Mouse (Mus musculus): ENCODE results near the gene Akr1c13.
"Not testable (repeated sequence)": the region's sequence is repeated elsewhere in the genome, so short reads cannot be mapped to it uniquely, and the experiment has no call there.

Akr1c13 gene

GRCm38 (mm10) chr13:4190904-4191303, at the start of gene Akr1c13:
TSS of gene Akr1c13 (plus strand) at chr13:4191150.
- peak; percentile 37 for DNase-seq (ENCODE audit: extremely low read depth, insufficient read length, low spot score)

GRCm38 (mm10) chr13:4144261-4144660, 46.7 kb upstream of the Akr1c13 start:
- no peak for DNase-seq (ENCODE audit: extremely low read depth, insufficient read length, low spot score)

DNA sequence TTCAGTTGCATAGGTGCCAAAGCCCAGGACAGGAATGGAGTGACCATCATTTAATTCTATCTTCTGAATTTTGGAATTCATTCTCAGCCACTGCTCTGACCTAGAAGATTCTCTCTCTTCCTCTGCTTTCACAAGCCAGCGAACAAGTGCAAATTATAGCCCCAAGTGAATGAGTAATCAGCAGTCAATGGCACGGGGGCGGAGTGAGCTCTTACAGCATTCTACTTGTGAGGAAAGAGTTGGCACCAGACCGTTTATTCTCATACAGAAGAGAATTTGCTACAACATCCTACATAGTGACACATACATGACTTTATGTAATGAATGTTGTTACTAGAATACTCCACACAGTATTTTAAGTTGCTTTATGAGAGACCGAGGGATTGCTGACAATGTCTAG, 40.4 kb upstream of the Akr1c13 start, which contains the start of gene Akr1c18:
Gene Akr1c18, minus strand, starts transcription at position 137 of the 400 bp plus-strand sequence.
- no peak for DNase-seq (ENCODE audit: extremely low read depth, insufficient read length, low spot score)

DNA sequence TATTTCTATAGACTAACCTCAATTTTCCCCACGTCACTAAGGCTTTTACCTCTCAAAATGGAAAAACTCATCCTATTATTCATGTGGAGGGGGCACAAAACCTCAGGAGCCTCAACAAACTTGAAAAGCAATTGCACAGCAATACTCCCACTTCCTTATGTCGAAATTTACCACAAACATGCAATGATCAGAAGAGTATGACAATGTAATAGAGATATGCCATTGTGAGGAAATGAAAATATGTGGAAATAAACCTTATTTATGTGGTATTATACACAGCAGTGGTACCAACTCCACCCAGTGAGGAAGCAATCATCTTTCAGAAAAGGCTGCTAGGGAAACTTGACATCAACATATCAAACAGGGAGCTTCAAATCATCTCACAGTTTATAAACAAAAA, 38.0 kb upstream of the Akr1c13 start:
- no peak for DNase-seq (ENCODE audit: extremely low read depth, insufficient read length, low spot score)

DNA sequence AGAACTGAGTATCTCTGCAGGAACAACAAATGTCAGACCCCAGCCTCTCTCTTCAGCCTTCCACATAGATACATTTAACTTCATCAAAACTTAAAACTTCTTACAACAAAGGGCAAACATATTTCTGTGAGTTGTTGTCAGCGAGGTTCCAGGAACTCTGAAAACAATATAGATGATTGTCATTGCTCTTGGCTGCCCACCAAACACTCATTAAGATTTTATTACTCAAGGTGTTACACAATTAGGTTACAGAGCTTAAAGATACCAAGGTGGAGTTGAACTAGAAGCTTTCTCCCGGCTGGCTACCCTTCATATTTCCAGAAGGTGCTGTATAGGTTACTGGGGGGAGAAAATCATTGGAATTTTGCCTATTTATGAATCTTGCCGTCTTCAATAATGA, 37.4 kb upstream of the Akr1c13 start:
- no peak for DNase-seq (ENCODE audit: extremely low read depth, insufficient read length, low spot score)

- DNase-seq (ENCODE audit: extremely low read depth, insufficient read length, low spot score) = no peak
Observed at GRCm38 (mm10) chr13:4155286-4155685, 35.7 kb upstream of the Akr1c13 start.

DNA sequence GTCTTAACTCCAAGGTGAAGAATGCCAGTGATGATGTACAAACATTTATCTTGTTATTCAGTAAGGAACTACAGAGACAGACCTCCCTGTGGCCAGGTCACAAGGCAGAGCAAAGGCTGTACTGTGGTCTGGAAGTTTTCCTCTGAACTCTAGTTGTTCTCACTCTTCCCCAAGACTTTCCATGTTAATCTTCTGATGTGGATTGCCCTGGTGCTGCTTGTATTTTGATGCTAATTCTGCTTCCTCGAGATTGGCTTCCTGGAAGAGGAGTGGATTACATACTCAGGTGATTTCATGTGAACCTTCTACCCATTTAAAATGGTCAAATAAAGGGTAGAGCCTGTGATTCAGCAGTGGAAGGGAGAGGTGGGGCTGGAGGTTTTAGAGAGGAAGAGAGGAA, 22.9 kb upstream of the Akr1c13 start:
- no peak for DNase-seq (ENCODE audit: extremely low read depth, insufficient read length, low spot score)

- DNase-seq (ENCODE audit: extremely low read depth, insufficient read length, low spot score) = no peak
Observed at GRCm38 (mm10) chr13:4172978-4173377, 18.0 kb upstream of the Akr1c13 start.

GRCm38 (mm10) chr13:4181321-4181720, 9.6 kb upstream of the Akr1c13 start:
- not testable (repeated sequence) for DNase-seq (ENCODE audit: extremely low read depth, insufficient read length, low spot score)

DNA sequence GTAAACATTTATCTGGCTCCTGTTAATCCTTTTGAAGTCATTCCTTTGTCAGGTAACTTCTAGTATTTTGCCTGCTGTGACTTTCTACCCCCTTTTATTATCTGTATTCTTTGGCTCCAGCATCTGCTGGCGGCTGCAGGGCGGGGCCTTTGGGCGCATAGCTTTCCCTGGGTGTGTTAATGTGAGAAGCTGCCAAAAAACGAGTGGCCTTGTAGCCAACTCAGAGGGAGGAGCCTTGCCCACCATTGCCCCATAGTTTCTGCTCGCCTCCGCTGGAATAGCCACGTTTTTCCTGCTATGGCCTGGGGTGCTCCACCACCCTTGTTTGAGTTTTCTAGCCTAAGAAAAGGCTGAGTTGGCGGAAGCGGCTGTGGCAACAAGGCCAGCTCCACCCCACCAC, 7.8 kb upstream of the Akr1c13 start:
- DNase-seq (ENCODE audit: extremely low read depth, insufficient read length, low spot score) = peak; percentile 67

DNA sequence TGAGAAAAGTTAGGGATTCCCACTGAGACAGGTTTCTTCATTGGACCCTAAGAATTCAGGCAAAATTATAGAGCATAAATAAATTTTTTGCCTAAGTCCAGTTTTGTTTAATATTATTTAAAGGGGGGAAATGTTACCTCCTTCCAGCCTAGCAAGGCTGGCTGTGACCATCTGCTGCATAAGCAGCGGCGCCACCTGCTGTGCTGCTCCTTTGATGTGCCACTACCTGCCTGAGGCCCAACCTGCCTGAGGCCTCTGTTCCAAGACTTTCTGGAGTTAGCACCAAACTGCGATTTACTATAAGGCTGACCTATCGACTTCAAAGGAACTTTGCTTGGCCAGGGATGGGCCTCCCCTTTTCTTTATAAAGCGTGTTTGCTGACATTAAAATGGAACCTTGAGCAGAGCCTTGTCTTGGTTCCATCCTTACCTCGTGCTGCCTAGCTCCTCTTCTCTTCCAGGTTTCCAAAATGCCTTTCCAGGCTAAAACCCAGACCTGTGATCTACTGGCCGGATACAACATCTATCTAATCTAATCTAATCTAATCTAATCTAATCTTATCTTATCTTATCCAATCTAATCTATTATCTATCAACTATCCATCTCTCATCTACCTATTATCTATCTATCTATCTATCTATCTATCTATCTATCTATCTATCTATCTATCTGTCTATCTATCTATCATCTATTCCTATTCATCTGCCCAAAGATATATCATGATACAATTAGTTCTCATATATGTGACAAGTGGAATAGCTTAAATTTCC, 4.1 kb upstream of the Akr1c13 start:
- not testable (repeated sequence) for DNase-seq (ENCODE audit: extremely low read depth, insufficient read length, low spot score)

DNA sequence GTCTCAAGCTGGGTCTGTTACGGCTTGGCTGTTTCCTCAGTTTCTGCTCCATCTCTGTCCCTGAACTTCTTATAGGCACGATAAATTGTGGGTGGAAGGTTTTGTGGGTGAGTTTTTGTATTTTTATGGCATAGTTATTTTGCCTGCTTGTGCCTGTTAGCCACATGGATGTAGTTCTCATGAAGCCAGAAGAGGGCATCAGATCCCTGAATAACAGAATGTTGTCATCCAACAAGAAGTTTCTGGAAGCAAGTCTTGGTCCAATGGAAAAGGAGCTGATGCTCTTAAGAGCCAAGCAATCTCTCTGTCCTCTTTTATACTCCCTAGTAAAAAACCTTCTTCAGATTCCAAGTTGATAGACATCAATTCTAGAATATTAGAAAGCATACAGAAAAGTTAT, 2.8 kb upstream of the Akr1c13 start:
- DNase-seq (ENCODE audit: extremely low read depth, insufficient read length, low spot score) = no peak

DNA sequence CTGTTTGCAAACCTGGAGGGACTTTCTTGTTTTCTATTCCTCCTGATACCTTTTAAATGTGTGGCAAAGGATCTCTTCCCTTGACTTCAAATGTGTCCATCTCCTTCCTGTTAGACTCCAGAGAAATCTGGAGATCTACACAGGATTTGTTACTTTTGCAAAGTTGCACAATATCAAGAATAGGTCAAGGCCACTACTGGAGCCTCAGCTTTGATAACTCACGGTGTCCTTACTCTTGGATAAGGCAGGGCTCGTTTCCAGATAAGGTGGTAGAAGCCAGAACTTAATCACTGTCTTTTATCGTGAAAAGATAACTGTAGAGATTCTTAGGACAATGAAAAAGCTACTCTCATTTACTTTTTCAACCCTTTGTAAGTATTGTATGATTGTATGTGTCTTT, 1.6 kb downstream of the Akr1c13 start:
- DNase-seq (ENCODE audit: extremely low read depth, insufficient read length, low spot score) = no peak

DNA sequence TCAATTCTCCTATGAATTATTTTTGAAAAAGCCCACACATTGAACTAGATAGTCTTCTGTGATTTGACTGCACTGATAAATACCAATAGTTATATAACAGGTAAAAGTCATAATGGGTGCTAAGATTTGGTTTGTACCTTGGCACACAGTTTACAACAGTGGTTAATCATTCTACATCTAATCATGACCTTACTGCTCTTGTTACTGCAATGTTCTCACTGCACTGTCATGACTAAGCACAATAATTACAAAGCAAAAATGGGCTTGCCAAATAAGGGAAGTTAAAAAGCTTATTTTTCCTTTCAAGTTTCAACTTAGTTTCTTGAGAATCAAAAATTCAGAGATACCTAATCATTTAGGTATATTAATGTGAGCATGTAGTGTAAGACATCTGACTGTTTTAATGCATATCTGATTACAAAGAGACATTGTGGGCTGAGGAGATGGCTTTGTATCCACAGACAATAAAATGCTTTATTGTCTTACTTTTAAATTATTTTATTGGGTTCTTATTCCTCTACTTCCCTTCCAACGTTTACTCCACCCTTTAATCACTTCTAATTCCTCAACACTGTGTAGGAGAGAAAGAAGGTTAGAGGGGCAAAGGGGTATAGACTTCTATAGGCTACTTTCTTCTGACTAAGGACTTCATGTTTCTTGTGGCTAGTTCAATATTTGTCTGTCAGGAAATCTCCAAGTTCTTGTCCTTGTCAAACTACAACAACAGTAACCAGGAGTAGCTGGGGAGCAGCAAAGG, 15.4 kb downstream of the Akr1c13 start:
- no peak for DNase-seq (ENCODE audit: extremely low read depth, insufficient read length, low spot score)

- DNase-seq (ENCODE audit: extremely low read depth, insufficient read length, low spot score) = no peak
Observed at GRCm38 (mm10) chr13:4211560-4212299, 20.8 kb downstream of the Akr1c13 start.

DNA sequence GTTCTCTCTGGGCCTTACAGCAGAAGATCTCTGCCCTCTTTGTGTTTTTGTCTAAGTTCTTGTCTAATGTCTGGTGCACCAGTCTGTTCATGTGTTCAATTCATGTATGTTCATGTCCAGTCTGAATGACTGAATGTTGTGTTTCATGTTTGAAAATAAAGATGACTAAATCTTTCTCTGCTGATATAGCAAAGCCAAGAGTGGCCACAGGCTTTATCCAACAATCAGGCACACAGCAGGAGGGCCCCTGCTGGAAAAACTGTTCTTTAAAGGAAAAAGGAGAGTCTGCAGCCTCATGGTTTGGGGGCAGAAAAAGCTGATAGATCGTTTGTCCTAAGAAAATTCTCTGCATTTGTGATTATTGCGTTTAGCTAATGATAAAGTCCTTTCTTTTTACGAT, 21.4 kb downstream of the Akr1c13 start:
- DNase-seq (ENCODE audit: extremely low read depth, insufficient read length, low spot score) = no peak

DNA sequence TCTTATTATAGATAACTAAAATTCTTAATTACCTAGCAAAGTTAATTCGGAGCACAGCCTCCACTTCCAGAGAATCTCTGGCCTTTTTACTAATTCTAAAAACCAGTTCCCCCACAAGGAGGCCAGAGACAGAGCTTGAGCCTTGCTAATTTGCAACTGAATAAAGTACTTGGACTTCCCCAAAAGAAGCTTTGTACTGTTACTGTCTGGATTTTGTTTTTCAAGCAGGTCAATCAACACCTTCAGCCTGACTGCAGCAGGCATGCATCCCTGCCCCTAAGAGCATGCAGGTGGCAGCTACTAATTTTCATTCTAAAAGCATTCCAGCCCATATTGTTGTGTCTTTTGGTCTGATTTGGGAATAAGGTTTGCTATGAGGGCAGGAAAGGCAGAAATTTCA, 24.5 kb downstream of the Akr1c13 start:
- not testable (repeated sequence) for DNase-seq (ENCODE audit: extremely low read depth, insufficient read length, low spot score)

GRCm38 (mm10) chr13:4228441-4228840, 37.5 kb downstream of the Akr1c13 start, which contains the start of gene Akr1c19:
TSS of gene Akr1c19 (plus strand) at chr13:4228700.
- DNase-seq (ENCODE audit: extremely low read depth, insufficient read length, low spot score) = no peak

DNA sequence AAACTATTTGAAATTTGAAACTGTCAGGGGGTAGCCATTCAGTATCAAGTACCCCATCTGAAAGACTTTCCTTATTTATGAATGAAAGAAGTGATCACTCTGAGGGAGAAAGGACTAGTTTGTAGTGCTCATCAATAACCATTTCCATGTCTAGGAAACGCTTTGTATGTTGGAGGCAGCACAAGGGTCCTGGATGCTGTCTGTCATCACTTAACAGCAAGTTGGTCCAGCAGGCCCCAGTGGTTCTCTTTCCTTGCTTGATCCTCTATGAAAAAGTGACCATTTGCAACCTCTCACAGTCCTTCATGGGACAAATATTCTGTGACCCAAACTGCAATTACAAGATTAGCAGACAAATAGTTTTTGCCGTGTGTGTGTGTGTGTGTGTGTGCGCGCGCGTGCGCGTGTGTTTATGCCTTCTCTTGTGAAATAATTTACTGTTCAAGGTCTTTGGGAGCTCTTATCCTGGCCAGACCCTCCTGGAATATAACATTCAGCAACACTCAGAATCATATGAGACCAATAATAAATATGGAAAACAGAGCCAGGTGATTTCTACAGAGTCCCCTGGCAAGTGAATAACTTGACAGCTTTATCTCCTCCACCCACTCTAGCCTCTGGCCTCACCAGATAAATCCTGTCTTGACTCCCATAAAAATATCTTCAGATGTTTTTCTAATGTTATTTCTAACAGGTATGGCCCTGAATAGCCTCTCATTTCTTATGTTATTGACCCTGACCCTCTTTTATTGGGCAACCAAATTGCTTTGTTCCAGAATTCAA, 40.1 kb downstream of the Akr1c13 start:
- no peak for DNase-seq (ENCODE audit: extremely low read depth, insufficient read length, low spot score)

GRCm38 (mm10) chr13:4233135-4233534, 42.2 kb downstream of the Akr1c13 start:
- DNase-seq (ENCODE audit: extremely low read depth, insufficient read length, low spot score) = no peak
